Mouse (Mus musculus): ENCODE results near the gene Hba-x.

DNA sequence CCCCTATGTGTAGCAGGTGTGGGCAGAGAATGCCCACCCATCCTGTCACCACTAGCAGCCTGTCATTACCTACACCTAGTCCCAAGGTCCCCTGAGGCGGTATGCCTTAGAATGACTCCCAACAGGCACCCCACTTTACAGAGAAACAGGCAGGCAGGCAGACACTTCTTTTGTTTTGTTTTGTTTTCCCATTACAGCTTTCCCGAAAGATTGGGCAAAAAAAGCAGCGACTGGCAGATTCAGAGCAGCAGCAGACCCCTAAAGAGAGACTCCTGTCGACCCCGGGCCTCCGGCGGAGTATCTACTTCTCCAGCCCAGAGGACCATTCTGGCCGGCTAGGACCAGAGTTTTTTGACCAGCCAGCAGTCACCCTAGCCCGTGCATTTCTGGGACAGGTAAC is 48.6 kb upstream of the Hba-x start:
- TF ChIP-seq CTCF (IDR thresholded peaks at IDR 0.05; ENCODE audit: insufficient read depth, low read depth, low read length) (no peak), POLR2A (IDR thresholded peaks at IDR 0.05; ENCODE audit: insufficient read depth, low read depth, low read length) (no peak)
